Mouse (Mus musculus): Measurements from ENCODE around the gene Prh1. TPM values are rescaled to one million over a fixed set of nuclear protein-coding genes. Genes with fewer than 3 reads are reported as not detected.

The Prh1 gene
- polyA plus RNA-seq (2012; fragmentation: generic; extraction: Trizol): not detected

GRCm38 (mm10) chr6:132569509-132569908 is at the start of gene Prh1:
Gene Prh1 (plus strand): TSS chr6:132569809.

GRCm38 (mm10) chr6:132595613-132596012 is 26.0 kb downstream of the Prh1 start, which contains the start of gene Prp2:
Gene Prp2 (plus strand): TSS chr6:132595913.

Other genes starting within 250 kb of the Prh1 start
- gene Gm8882, start 205.7 kb upstream of the Prh1 start, polyA plus RNA-seq (2012; fragmentation: generic; extraction: Trizol): not detected
- not detected for gene Prp2, start 26.1 kb downstream of the Prh1 start, polyA plus RNA-seq (2012; fragmentation: generic; extraction: Trizol)
- not detected for gene A630073D07Rik, start 81.7 kb downstream of the Prh1 start, polyA plus RNA-seq (2012; fragmentation: generic; extraction: Trizol)
- not detected for gene Tas2r120, start 87.1 kb downstream of the Prh1 start, polyA plus RNA-seq (2012; fragmentation: generic; extraction: Trizol)
- gene Tas2r121, start 131.2 kb downstream of the Prh1 start, polyA plus RNA-seq (2012; fragmentation: generic; extraction: Trizol): not detected
- not detected for gene Tas2r122, start 142.1 kb downstream of the Prh1 start, polyA plus RNA-seq (2012; fragmentation: generic; extraction: Trizol)
- not detected for gene Tas2r115, start 168.2 kb downstream of the Prh1 start, polyA plus RNA-seq (2012; fragmentation: generic; extraction: Trizol)
- gene Tas2r124, start 184.9 kb downstream of the Prh1 start, polyA plus RNA-seq (2012; fragmentation: generic; extraction: Trizol): not detected
- not detected for gene Tas2r102, start 192.3 kb downstream of the Prh1 start, polyA plus RNA-seq (2012; fragmentation: generic; extraction: Trizol)
- gene Tas2r136, start 208.4 kb downstream of the Prh1 start, polyA plus RNA-seq (2012; fragmentation: generic; extraction: Trizol): not detected
- not detected for gene Tas2r117, start 233.0 kb downstream of the Prh1 start, polyA plus RNA-seq (2012; fragmentation: generic; extraction: Trizol)